Mouse (Mus musculus) brain, embryonic 14.5 days (tissue): Measurements from ENCODE around the gene Cdk13.

Experiments used
- CTCF ChIP-seq: fragments of 200-500 bp; IDR thresholded peaks from 2 replicates; pipeline ENCODE4 v1.5.1; 2012; ENCODE audit warnings: inconsistent platforms, mild to moderate bottlenecking, moderate library complexity, borderline replicate concordance; ENCODE audit not compliant: insufficient read depth, insufficient read length; ENCODE audit errors: extremely low read depth
- POLR2A ChIP-seq: fragments of 200-500 bp; IDR thresholded peaks from 2 replicates; pipeline ENCODE4 v1.6.1; 2012; ENCODE audit warnings: mild to moderate bottlenecking, inconsistent platforms, borderline replicate concordance; ENCODE audit not compliant: poor library complexity, insufficient read depth, insufficient read length, severe bottlenecking; ENCODE audit errors: extremely low read depth

- TF ChIP-seq CTCF (no peak), POLR2A (no peak)
These were observed 110.5 kb downstream of the Cdk13 start for GRCm38 (mm10) chr13:17694414-17694813.
